Mouse (Mus musculus) liver, embryonic 14.5 days (tissue): ENCODE data around the gene Slc25a39. TPM values are rescaled to one million over a fixed set of nuclear protein-coding genes. Genes with fewer than 3 reads are reported as not detected.

Experiments
- ATAC-seq: fragments of 200-750 bp; cut with Nextera tagmentation; 2 replicates; pipeline ENCODE4 v1.8.0; 2017; ENCODE audit warnings: moderate number of reproducible peaks, mild to moderate bottlenecking, moderate library complexity; ENCODE audit not compliant: insufficient read depth
- DNase-seq, 3 experiments: peaks; one replicate each; pipeline ENCODE4 v3.0.0-alpha.2; 2012 to 2013; ENCODE audit warnings: low read depth in 3 of 3, low spot score in 3 of 3
- H3K27ac ChIP-seq: fragments of 300-500 bp; sonication (generic); 2 replicates; pipeline ENCODE4 v1.5.1; 2014; ENCODE audit warnings: moderate library complexity, mild to moderate bottlenecking, control low read depth, inconsistent platforms
- H3K27me3 ChIP-seq: fragments of 300-500 bp; sonication (generic); 2 replicates; pipeline ENCODE4 v1.6.1; 2014; ENCODE audit warnings: mild to moderate bottlenecking, low read length, moderate library complexity; ENCODE audit not compliant: control insufficient read depth, insufficient read depth
- H3K36me3 ChIP-seq: fragments of 300-500 bp; sonication (generic); replicated peaks from 2 replicates; pipeline ENCODE4 v1.6.1; 2014; ENCODE audit warnings: low read depth; ENCODE audit not compliant: control insufficient read depth, insufficient read depth
- H3K4me1 ChIP-seq, 2 experiments: fragments of 200-500 bp in 1 of 2; fragments of 300-500 bp in 1 of 2; sonication (generic) in 1 of 2; replicated peaks; 2 replicates each; pipeline ENCODE4 v1.6.1; 2012 to 2014; ENCODE audit warnings: antibody characterized with exemption in 1 of 2, inconsistent platforms in 1 of 2, low read length in 1 of 2; ENCODE audit not compliant: control insufficient read depth in 2 of 2, insufficient read depth in 2 of 2
- H3K4me2 ChIP-seq: fragments of 300-500 bp; sonication (generic); 2 replicates; pipeline ENCODE4 v1.6.1; 2014; ENCODE audit warnings: low read depth, mild to moderate bottlenecking, control low read depth, moderate library complexity
- H3K4me3 ChIP-seq, 2 experiments: fragments of 200-500 bp in 1 of 2; fragments of 300-500 bp in 1 of 2; sonication (generic) in 1 of 2; 2 replicates each; pipeline ENCODE4 v1.5.1; 2012 to 2014; ENCODE audit warnings: low read depth in 2 of 2, low read length in 2 of 2, mild to moderate bottlenecking in 2 of 2, control low read depth in 1 of 2, inconsistent platforms in 1 of 2, moderate library complexity in 1 of 2; ENCODE audit not compliant: insufficient read depth in 1 of 2
- H3K9ac ChIP-seq: fragments of 300-500 bp; sonication (generic); replicated peaks from 2 replicates; pipeline ENCODE4 v1.6.1; 2014; ENCODE audit warnings: mild to moderate bottlenecking, control low read depth, moderate library complexity
- H3K9me3 ChIP-seq: fragments of 300-500 bp; sonication (generic); 2 replicates; pipeline ENCODE4 v1.6.1; 2016; ENCODE audit warnings: low read length, mixed read lengths; ENCODE audit not compliant: control insufficient read depth
- CTCF ChIP-seq: IDR thresholded peaks from 2 replicates; pipeline ENCODE4 v1.5.1; 2016; ENCODE audit warnings: antibody characterized with exemption, low read depth, control low read depth
- EP300 ChIP-seq: IDR thresholded peaks from 2 replicates; pipeline ENCODE4 v1.6.1; 2016; ENCODE audit warnings: antibody characterized with exemption, low read depth
- WGBS: fragments of 180-500 bp; shearing (Covaris S2); extraction: QIAGEN DNeasy Blood & Tissue Kit; methylation state at CpG from one replicate; pipeline ENCODE4 v1.1.7; 2014; ENCODE audit not compliant: insufficient replicate concordance; 5-methylcytosine and 5-hydroxymethylcytosine counted together
- polyA plus RNA-seq, 2 experiments: library from polyadenylated mRNA; depleted of rRNA in 1 of 2; stranded (reverse) in 1 of 2; unstranded in 1 of 2; fragments of >200 nt; fragmentation: Nextera tagmentation in 1 of 2; extraction: Ambion mirVana in 1 of 2; gene quantifications; 2 replicates each; pipeline versions ENCODE4 v1.2.1 to v1.2.3; 2012 to 2014

The Slc25a39 gene
- polyA plus RNA-seq, 2 experiments = 167 to 339 TPM

GRCm38 (mm10) chr11:102406900-102407833, 579 bp downstream of the Slc25a39 start:
- peaks cover 35% of the 10 kb centered on the region for H3K36me3 ChIP-seq
- peak overlapping the region; percentile 97 for H3K27ac ChIP-seq
- peaks cover 26 to 33% of the 10 kb centered on the region in 2 experiments for H3K4me1 ChIP-seq
- DNase-seq = peak; percentile 76 to 78 (median 77)
- peak; percentile 73 for ATAC-seq
- H3K4me3 ChIP-seq = peak overlapping the region; percentile 68 to 86
- H3K9me3 ChIP-seq = no peaks in the 10 kb centered on the region
- peak overlapping the region; percentile 99 for H3K4me2 ChIP-seq
- TF ChIP-seq CTCF = peak; percentile 19; the same call in 1 of the 2 replicates
- TF ChIP-seq EP300 = no peak
- H3K9ac ChIP-seq = peak overlapping the region; percentile 99
- under 1% methylated on average over 85 of the region's 85 CpGs for WGBS
- no peaks in the 10 kb centered on the region for H3K27me3 ChIP-seq

- Histone ChIP-seq H3K4me2 (peak overlapping the region; percentile 99), H3K27ac (peak overlapping the region; percentile 72), H3K27me3 (no peaks in the 10 kb centered on the region), H3K4me3 (peak overlapping the region; percentile 68 to 86), H3K9ac (peak overlapping the region; percentile 99), H3K9me3 (no peaks in the 10 kb centered on the region), H3K4me1 (peaks cover 24 to 30% of the 10 kb centered on the region in 2 experiments), H3K36me3 (peaks cover 35% of the 10 kb centered on the region)
- 19% methylated on average over 3 of the region's 3 CpGs for WGBS
- no peak for ATAC-seq
- TF ChIP-seq EP300 = no peak
- TF ChIP-seq CTCF = no peak
- no peak for DNase-seq
These were observed 1.3 kb downstream of the Slc25a39 start for GRCm38 (mm10) chr11:102406401-102406800.

- H3K4me3 ChIP-seq = peak overlapping the region; percentile 68 to 86
- DNase-seq (no peak), ATAC-seq (no peak)
- WGBS = 75% methylated on average over 11 of the region's 11 CpGs
- H3K27ac ChIP-seq = peak overlapping the region; percentile 72
- H3K4me1 ChIP-seq = peaks cover 21 to 24% of the 10 kb centered on the region in 2 experiments
- H3K4me2 ChIP-seq = peak overlapping the region; percentile 99
- peak overlapping the region; percentile 99 for H3K9ac ChIP-seq
- no peak for TF ChIP-seq EP300
- TF ChIP-seq CTCF = no peak
- H3K36me3 ChIP-seq = peaks cover 35% of the 10 kb centered on the region
- H3K27me3 ChIP-seq = peaks cover 5% of the 10 kb centered on the region
- H3K9me3 ChIP-seq = no peaks in the 10 kb centered on the region
These were observed 2.0 kb downstream of the Slc25a39 start for GRCm38 (mm10) chr11:102405544-102406285.

- Histone ChIP-seq H3K36me3 (peaks cover 35% of the 10 kb centered on the region), H3K4me2 (peak overlapping the region; percentile 99), H3K9ac (no peak overlapping the region; the same call in 1 of the 2 replicates), H3K27me3 (peaks cover 18% of the 10 kb centered on the region), H3K4me3 (peak overlapping the region in 1 of 2 experiments; percentile 10; a peak in 1 of 4 replicates), H3K27ac (no peak overlapping the region; the same call in 1 of the 2 replicates), H3K9me3 (no peaks in the 10 kb centered on the region), H3K4me1 (peaks cover 18% of the 10 kb centered on the region in 2 experiments)
- no peak for TF ChIP-seq EP300
- no peak for DNase-seq
- 81% methylated on average over 18 of the region's 18 CpGs for WGBS
- ATAC-seq = no peak
These were observed 3.4 kb downstream of the Slc25a39 start for GRCm38 (mm10) chr11:102404161-102405010.
